Mouse (Mus musculus) erythroblast, adult 5-6 weeks (primary cell): Measurements from ENCODE around the gene Pde9a. TPM values are rescaled to one million over a fixed set of nuclear protein-coding genes. Genes with fewer than 3 reads are reported as not detected.
A peak's percentile ranks its signal among the peaks of the same experiment; 100 is the strongest.

Experiments used
- ATAC-seq: replicated peaks from 2 replicates; pipeline ENCODE4 v1.8.0; 2016; ENCODE audit warnings: moderate number of reproducible peaks, mild to moderate bottlenecking, moderate TSS enrichment, inconsistent platforms; ENCODE audit not compliant: poor library complexity, low FRiP score, severe bottlenecking
- total RNA-seq, 2 experiments: library from RNA; stranded (forward) in 1 of 2; stranded (reverse) in 1 of 2; fragments of 150-400 nt in 1 of 2; fragments of 200-764, 138-1000 nt in 1 of 2; gene quantifications; 2 replicates each; pipeline versions ENCODE4 v1.2.3 to v1.2.4; 2015 to 2017; ENCODE audit warnings: low replicate concordance in 2 of 2

Pde9a gene
- total RNA-seq, 2 experiments from 2014 or later: not detected

- ATAC-seq: peak; percentile 64
Measured at GRCm38 (mm10) chr17:31502261-31502927, 116.4 kb downstream of the Pde9a start.

GRCm38 (mm10) chr17:31503337-31503736 is 117.3 kb downstream of the Pde9a start:
- ATAC-seq: no peak

- ATAC-seq: no peak
Measured at GRCm38 (mm10) chr17:31503936-31504335, 117.9 kb downstream of the Pde9a start.

- no peak for ATAC-seq
Measured at GRCm38 (mm10) chr17:31505013-31505412, 119.0 kb downstream of the Pde9a start.

GRCm38 (mm10) chr17:31506282-31506681 is 120.3 kb downstream of the Pde9a start:
- no peak for ATAC-seq

- no peak for ATAC-seq
Measured at GRCm38 (mm10) chr17:31510944-31511343, 124.9 kb downstream of the Pde9a start.

- ATAC-seq: peak; percentile 97
Measured at GRCm38 (mm10) chr17:31511792-31512495, 125.9 kb downstream of the Pde9a start.

GRCm38 (mm10) chr17:31512593-31512992 is 126.6 kb downstream of the Pde9a start:
- peak; percentile 38; the same call in 1 of the 2 replicates for ATAC-seq

GRCm38 (mm10) chr17:31514696-31515095 is 128.7 kb downstream of the Pde9a start:
- ATAC-seq: no peak

GRCm38 (mm10) chr17:31519344-31519945 is 133.4 kb downstream of the Pde9a start:
- ATAC-seq: peak; percentile 62

- peak; percentile 97 for ATAC-seq
Measured at GRCm38 (mm10) chr17:31519946-31520838, 134.2 kb downstream of the Pde9a start, which contains the start of the genes Wdr4 and Ndufv3. Gene Wdr4, minus strand, starts transcription at chr17:31519980. Gene Ndufv3, plus strand, starts transcription at chr17:31520115.

GRCm38 (mm10) chr17:31520895-31521294 is 134.9 kb downstream of the Pde9a start:
- ATAC-seq: no peak

GRCm38 (mm10) chr17:31521948-31522347 is 135.9 kb downstream of the Pde9a start:
- no peak for ATAC-seq

GRCm38 (mm10) chr17:31525114-31525513 is 139.1 kb downstream of the Pde9a start:
- no peak for ATAC-seq

GRCm38 (mm10) chr17:31525816-31526215 is 139.8 kb downstream of the Pde9a start:
- ATAC-seq: no peak

Other genes with a start within 250 kb of the Pde9a start
- not detected in 2 replicates for gene Tff2, start 241.9 kb upstream of the Pde9a start, total RNA-seq (2015; ENCODE audit: low replicate concordance)
- not detected in 2 replicates for gene Tff2, start 241.9 kb upstream of the Pde9a start, total RNA-seq (2017; ENCODE audit: low replicate concordance)
- not detected in 2 replicates for gene Tff1, start 220.9 kb upstream of the Pde9a start, total RNA-seq (2015; ENCODE audit: low replicate concordance)
- not detected in 2 replicates for gene Tff1, start 220.9 kb upstream of the Pde9a start, total RNA-seq (2017; ENCODE audit: low replicate concordance)
- not detected in 2 replicates for gene Tmprss3, start 187.2 kb upstream of the Pde9a start, total RNA-seq (2015; ENCODE audit: low replicate concordance)
- not detected in 2 replicates for gene Tmprss3, start 187.2 kb upstream of the Pde9a start, total RNA-seq (2017; ENCODE audit: low replicate concordance)
- gene Ubash3a, start 178.3 kb upstream of the Pde9a start, total RNA-seq (2015; ENCODE audit: low replicate concordance): 6.7 and 27.5 TPM in 2 replicates
- 6.3 and 9.6 TPM in 2 replicates for gene Ubash3a, start 178.3 kb upstream of the Pde9a start, total RNA-seq (2017; ENCODE audit: low replicate concordance)
- not detected in 2 replicates for gene Rsph1, start 108.8 kb upstream of the Pde9a start, total RNA-seq (2015; ENCODE audit: low replicate concordance)
- not detected in 2 replicates for gene Rsph1, start 108.8 kb upstream of the Pde9a start, total RNA-seq (2017; ENCODE audit: low replicate concordance)
- gene Slc37a1, start 99.4 kb upstream of the Pde9a start, total RNA-seq (2015; ENCODE audit: low replicate concordance): 0.58 and 2.7 TPM in 2 replicates
- 1.1 and 7.0 TPM in 2 replicates for gene Slc37a1, start 99.4 kb upstream of the Pde9a start, total RNA-seq (2017; ENCODE audit: low replicate concordance)
- 1.0 and 1.9 TPM in 2 replicates for gene Wdr4, start 133.8 kb downstream of the Pde9a start, total RNA-seq (2015; ENCODE audit: low replicate concordance)
- gene Wdr4, start 133.8 kb downstream of the Pde9a start, total RNA-seq (2017; ENCODE audit: low replicate concordance): 4.3 and 8.6 TPM in 2 replicates
- gene Ndufv3, start 133.9 kb downstream of the Pde9a start, total RNA-seq (2015; ENCODE audit: low replicate concordance): 35.9 and 40.1 TPM in 2 replicates
- gene Ndufv3, start 133.9 kb downstream of the Pde9a start, total RNA-seq (2017; ENCODE audit: low replicate concordance): 41.1 and 65.8 TPM in 2 replicates
- gene Pknox1, start 178.5 kb downstream of the Pde9a start, total RNA-seq (2015; ENCODE audit: low replicate concordance): 8.5 and 8.6 TPM in 2 replicates
- 6.9 and 15.9 TPM in 2 replicates for gene Pknox1, start 178.5 kb downstream of the Pde9a start, total RNA-seq (2017; ENCODE audit: low replicate concordance)